Mouse (Mus musculus) retina, postnatal 7 days (tissue): Measurements from ENCODE around the gene Rbfox1.

Experiments
- DNase-seq: peaks from one replicate; pipeline ENCODE4 v3.0.0-alpha.2; 2012; ENCODE audit warnings: low read depth, low spot score

Rbfox1 gene

DNA sequence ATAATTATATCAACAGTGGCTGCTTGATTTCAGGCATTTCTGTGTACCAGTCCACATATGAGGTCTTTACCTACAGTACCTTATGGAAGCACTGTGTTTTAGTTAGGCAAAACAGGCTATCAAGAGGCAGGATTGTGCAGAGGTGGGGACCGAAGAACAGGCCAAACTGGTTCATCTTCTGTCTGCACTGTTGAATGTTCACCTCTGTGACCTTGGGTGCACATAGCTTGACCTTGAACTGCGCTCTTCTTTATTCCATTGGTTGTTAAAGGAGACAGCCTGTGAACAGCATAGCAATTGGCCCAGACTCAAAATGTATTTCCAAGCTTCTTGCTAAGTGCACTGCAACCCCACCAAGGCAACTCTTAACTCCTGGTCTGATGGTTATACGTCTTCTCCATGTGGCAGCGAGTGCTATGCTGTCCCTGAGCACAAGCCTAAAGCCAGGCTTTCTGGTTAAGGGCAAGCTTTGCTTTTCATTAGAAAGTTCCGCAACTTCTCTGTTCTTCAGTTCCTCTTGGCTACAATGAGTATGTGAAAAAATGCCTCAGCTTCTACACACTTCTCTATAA, 1196.6 kb downstream of the Rbfox1 start:
- DNase-seq: no peak

DNA sequence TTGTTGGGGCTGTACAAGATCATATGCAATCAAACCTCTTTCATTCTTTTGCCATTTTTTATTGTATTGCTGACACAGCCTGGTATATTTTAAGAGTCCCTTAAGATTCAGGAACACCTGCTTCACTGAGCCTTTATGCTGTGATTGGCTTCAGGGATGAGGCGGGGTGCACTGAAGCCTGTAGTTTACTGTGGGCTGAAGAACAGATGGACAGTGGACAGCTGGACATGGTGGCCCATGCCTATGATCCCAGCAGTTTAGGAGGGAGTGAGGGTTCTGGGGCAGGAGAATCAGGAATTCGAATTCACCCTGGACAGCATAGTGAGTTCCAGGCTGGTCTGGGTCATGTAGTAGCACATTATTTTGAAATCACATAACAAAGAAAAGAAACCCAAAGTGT, 1198.8 kb downstream of the Rbfox1 start:
- no peak for DNase-seq

DNA sequence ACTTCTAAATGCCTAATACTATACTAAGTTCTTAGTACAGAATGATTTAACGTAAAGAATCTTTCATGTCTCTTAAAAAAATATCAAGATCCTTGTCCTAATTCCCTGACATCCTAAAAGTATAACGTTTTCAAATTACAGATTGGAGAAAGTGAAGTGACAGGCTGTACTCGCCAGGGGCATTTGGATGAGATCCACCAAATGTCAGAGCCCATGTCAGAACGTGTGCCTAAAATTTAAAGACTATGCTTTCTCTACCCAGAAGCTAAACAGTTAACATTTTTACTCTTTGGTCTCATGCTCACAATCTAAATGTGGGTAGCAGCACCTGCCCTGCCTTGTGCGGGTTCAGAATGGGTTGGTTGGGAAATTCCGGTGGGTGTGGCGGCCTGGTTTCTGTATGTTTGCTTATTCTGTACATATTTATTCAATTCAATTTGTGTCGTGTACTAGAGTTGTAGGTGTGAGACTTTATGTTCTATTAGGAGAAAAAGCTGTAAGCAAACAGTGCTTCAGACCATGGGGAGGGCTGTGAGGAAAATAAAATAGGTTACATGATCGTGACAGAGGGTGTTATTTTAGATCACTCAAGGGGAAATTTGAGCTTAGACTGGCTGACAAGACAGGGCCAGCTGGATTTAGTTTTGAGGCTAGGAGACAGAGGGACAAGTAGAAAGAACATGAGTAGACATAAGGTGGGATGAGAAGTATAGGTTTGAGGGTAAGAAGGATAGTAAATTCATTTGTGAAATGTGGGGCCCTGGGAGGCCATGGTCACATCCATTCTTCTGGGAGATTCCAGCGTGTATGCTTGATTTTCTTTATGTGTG, 1203.7 kb downstream of the Rbfox1 start:
- DNase-seq: no peak

DNA sequence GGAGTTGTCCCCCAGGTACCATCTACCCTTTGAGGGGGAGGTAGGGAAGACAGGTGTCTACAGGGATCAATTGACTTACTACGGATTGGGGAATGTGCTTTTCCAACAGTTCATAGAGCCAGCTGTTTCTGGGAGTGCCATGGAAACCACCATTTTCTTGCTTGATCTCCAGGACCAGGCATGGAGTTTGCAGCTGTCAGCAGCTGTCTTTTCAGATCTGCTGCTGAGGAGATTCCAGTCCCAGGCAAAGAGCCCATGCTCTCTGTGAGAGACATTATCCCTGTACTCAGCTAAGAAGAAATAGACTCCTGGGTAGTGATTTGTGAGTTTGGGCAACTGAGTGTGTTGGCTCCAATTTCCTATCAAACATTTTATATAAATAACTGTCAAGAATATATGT, 1204.3 kb downstream of the Rbfox1 start:
- no peak for DNase-seq

DNA sequence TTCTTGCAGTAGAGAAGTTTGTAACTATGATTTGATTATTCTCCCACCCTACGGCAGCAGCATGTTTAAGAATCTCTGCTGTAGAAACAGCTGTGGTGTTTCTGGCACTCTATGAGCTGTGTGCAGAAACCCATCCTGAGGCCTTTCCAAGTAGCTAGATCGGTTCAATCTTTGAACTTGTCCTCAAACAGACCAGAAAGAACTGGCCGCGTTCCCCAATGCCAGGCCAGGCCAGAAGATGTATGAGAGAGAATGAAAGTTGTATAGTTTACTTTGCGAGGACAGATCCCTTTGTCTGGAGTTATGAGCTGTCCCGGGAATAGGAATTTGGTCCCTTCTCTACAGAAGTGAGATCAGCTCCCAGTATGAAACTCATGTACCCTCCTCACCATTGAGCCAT, 1205.0 kb downstream of the Rbfox1 start:
- DNase-seq: no peak

DNA sequence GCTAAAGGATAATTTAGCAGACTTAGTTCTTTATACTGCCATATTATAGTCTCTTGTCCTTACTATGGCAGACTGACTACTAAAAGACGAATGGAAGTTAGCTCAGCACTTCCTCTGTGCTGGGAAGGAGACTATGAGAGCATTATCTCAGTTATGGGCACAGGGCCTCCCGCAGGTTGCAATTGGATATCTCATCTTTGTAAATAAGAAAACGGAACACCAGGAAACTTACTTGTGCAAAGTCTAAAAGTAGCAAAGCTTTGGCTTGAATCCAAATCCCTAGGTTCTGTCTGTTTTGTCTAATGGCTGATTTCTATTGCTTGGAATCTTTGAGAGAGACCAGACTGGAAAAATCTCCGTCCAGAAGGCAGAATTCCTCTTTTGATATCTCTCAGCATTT, 1207.7 kb downstream of the Rbfox1 start:
- no peak for DNase-seq

DNA sequence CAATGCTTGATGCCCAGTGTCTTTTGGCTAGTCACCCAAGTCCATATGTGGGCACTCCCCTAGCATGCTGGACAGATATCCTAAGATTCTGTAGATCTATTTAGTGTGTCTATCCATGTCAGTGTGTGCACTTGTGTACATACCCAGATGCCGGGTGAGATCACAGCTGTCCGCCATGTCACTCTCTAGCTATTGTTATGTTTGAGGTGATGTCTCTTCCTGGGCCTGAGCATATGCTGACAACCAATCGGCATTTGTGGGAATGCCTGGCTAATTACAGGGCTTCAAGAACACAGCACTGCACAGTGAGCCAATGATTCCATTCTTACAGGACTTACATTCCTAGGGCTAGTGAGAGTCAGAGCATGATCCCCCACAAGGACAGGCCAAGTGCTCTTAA, 1208.5 kb downstream of the Rbfox1 start:
- no peak for DNase-seq

DNA sequence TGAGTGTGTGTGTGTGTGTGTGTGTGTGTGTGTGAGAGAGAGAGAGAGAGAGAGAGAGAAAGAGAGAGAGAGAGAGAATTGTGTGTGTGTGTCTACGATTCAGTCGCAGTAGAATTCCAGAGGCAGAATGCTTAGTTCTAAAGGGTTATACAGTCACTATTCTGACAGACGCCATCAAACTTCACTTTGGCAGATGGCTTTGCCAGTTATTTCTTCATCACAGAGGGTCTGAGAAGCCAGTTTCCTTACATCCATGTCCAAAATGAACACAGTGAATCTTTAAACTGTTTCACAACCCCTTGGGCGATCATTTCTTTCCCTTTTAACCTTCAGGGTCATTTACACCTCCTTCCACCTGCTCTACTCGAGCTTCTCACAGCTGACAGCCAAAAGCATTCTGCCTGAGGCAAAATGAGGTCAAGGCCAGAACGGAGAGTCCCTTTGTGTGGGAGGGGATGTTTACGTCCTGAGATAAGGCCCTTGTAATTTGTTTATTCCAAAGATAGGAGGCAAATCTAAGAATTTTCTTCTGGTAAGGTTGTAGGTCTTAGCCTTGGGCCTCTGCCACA, 1209.1 kb downstream of the Rbfox1 start:
- DNase-seq: no peak

DNA sequence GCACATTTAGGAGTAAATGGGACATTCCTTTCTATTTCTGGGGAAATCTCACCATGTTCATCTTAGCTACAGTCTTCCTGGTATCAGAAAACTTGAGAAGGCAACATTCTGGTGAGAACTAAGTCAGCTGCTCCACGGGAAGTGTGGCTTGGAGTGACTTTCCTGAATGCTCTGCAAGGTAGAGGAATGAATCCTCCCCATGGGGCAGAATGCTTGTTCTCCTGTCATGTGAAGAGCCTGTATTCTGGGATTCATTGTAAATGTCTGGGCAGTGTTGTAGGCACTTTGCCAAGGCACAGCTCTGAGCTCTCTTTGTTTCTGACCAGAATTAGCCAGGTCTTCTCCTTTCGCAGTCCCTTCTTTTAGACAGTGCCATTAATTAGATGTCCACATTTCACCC, 1211.9 kb downstream of the Rbfox1 start:
- no peak for DNase-seq

DNA sequence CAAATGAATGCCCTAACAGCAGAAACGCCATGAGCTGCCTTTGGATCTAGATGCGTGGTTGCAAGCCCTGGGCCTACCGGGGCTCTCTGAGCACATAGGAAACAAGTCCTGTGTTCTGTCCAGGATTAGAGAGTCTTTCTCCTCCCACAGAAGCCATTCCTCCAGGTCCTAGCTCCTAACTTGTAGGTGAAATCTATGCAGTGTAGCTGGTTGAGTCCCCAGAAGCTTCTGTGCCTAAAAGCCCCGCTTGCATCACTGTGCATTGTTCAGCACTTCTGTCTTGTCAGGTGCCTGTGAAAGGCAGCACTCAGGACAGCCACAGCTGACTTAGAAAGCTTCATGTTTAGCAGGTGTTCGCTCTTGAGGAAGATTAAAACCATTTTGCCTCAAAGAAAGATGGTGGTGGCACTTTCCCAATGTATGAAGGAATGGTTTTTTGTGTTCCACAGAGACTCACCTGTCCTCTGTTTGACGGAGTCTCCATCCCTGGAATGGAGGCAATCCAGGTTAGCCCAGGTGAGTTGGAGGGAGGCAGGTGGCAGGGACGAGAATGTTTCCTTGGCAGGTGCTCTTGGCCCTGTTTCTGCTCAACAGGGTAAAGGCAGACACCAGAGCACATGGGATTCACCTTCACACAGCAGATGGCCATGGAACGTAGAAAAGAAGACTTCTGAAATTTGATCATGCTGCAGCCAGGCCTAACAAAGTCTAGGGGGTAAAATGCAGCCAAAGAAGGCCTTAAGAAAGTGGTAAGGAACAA, 1213.0 kb downstream of the Rbfox1 start:
- DNase-seq: no peak

DNA sequence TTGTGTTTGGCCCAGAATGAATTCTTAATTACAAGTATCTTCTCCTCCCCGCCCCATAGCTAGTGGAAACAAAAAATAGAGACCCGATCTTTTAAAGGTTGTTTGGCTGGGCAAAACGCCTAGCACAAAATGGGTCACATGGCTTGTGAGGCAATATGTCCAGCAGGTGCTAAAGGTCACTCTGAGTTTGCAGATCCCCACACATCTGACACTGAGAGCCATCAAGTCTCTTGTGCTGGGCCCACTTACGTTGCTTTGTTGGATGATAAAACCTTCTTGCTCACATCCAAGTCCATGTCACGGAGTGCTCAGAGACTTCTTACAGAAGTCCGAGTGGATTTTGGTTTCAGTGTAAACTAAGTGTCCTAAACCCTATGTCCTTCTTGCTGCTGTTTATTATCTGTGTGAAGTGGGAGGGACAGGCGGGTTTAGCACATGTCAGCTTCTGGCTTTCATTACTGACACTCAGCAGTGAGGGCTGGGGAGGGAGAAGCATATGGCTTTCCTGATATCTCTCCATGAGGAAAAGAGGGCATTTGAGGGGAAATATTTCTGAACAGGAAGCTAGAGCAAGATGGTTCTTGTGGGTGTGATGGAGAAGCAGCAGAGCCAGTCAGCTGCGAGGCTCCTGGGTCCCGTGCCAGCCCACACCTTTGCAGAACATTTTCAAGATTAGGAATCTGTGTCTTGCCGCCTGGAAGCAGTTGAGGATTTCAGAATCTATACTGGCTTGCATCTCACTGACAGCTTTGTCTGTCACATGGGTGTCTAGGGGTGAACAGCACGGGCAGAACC, 1214.5 kb downstream of the Rbfox1 start:
- DNase-seq: no peak

DNA sequence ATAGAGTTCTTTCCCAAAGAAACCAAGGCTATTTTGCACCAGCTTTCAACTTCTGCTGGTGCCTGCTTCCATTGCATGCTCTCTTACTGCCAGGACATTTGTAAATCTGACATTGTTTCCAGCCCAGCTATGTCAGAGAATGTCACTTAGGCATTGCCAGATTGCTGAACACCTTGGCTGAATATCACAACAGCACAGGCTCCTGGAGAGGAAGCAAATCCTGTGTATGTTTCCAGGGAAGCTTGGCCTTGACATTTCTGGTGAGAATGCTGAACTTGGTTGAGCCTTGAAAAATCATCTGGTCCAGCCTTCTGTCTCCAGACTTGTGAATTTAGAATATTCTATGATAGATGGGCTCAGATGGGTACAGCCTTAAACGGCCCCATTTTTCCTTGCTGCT, 1217.3 kb downstream of the Rbfox1 start:
- DNase-seq: no peak

DNA sequence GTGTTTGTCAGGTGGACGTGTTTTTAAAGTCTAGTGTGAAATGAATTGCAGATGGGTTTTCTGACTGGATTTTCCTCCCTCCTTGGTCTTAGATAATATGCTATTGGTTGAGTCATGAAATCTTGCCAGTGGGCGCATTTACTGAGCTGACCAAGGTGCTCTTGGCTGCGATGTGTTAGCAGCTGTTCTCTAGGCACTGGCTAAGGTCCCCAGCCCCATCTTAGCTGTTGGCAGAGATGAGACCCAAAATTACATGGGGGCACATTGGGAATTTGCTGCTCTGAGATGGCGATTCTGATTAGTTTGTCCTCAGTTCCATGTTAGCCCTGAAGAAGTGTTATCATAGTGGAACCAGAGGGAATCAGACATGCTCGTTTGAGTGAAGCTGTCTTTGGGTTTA, 1218.1 kb downstream of the Rbfox1 start:
- DNase-seq: no peak

DNA sequence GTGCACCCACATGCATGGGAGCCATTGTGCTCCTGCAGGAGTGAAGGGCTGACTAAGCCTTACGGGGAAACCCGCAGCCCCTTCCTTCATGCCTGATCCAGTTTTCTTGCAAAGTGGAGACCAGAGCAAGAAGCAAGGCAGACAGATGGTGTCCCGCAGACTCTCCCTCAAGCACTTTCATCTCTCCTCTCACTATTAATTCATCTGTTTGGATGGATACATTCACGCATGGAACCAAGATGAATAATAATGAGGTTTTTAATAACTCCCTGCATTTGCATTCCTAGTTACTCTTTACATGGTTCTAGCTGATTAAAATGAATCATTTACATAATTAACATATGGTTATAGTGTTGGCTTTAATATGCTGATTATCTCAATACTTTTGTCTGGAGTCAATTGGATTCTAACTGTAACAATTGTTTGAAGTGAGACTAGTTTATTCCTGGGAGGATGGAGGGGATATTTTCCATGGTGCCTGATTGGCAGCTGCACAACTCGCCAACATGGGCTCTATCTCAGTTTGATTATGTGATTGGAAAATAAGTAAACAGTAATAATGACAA, 1221.4 kb downstream of the Rbfox1 start:
- DNase-seq: no peak

DNA sequence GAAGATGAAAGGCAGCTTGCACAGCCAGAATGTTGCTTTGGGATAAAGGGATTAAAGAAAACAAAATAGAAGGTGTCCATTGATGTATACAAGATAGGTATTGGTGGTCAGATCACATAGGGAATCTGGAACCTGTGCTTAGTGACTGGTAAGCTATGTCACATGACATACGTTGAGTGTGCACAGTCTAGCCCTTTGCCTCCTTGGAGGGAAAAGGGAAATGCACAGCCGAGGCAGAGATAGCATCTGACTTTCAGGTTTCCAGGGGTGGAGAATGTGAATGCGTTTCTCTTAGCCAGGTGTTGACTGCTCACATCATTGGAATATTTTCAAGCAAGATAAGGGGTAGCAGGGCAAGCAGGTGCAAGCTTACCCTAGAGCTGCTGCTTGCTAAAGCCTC, 1230.8 kb downstream of the Rbfox1 start:
- no peak for DNase-seq

DNA sequence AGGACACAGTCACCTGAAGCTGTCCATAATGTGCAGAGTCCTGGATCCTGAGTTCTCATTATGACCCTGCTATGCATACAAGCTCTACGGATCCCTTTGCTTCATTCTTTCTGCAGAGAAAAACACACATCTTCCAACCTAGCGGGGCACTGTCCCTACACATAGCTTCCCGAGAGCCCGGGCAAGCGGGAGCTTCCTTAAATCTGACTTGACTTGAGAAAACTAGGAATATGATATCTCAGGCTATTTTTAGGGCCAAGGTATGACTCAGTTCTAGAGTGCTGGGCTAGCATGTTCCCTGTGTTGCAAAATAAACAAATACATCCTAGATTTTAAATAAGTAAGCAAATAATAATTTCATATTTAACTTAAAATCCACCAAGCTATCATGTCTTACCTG, 1244.4 kb downstream of the Rbfox1 start:
- no peak for DNase-seq

DNA sequence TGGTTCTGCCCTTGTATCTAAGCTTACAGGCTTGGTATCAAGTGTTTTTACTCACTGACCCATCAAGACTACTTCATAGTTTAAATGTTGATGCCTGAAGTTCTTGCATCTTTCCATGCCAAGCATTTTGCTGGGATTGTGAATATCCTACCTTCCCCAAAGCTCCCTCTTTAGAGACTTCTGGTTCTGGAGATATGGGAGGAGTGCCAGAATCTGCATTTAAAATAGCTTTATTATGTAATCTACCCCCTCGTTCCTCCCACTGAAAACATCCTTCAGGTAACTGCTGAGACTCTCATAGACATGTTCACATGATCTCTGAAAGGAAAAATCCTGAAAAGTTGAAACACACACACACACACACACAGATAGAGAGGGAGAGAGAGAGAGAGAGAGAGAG, 1247.3 kb downstream of the Rbfox1 start:
- DNase-seq: no peak

DNA sequence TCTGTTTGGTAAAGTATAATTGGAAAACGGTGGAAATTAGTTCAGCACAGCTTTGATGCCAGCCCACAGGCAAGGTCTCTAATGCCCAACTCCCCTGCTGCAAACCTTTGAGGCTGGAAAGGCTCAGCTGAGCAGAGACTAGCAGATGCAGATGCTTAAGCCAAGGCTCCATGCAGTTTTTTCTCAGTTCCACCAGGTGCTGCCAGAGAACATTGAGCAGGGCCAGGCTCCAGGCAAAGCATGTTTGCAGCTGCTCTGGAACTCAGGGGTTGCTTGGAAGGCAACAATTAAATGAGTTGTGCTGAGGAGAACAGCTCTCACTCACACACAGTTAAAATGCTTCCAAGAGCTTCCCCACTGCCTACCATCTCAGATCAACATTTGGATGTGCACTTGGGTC, 1251.8 kb downstream of the Rbfox1 start:
- DNase-seq: no peak

DNA sequence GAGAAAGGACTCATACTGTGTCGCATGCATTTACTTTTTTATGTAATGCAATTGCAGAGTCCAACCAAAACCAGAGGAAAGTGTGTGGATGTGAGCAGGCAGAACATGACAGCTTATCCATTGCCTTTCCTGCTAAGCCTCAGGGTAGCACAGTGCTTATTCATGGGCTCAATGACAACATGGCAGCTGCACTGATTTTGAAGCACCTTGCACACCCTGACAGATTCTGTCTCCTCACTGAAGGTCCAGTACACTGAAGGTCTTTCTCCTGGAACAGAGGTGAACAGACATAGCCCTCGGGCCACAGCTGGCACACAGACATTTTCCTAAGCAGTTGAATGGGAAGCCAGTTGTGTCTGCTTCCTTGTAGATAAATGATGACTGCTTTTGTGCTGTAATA, 1254.3 kb downstream of the Rbfox1 start:
- no peak for DNase-seq

DNA sequence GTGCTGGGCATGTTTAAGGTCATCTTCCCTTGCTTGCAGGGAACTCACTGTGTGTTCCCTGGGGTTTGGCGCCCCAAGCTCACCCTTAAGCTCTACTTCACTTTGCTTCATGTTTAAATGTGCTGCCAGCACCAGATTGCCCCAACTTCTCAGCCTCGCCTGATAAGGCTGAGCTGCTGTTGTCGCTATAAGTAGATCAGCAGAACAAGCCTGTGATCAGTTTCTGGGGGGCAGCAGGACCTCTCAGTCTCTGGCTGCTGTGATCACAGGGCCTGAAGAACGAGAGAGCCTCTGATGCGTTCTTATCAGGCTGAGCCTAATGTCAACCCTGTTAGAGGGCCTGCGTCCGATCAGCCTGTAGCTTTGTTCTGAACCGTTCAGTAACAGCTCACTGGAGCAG, 1255.8 kb downstream of the Rbfox1 start:
- DNase-seq: no peak

DNA sequence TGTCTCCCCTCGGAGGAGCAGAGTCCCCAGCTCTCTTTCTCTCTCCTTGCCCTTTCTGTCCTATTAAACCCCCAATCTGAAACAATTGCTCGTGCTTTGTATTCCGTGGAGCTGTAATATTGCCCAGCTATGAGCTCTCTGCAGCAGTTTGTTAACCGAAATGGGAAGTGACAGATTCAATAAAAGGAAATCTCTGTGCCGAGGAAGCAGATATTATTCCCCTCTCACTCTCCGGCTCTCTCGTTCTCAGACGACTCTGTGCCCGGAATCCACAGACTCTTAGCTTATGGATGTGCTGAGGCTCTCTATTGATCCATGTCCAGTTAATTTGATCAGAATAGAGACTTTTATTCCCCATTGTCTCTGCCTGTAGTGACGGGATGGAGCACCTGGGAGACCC, 1260.3 kb downstream of the Rbfox1 start:
- DNase-seq: no peak
